Mouse (Mus musculus) stomach, postnatal 0 days (tissue): ENCODE data around the gene Plekhm1.

Source experiments
- CTCF ChIP-seq: IDR thresholded peaks from 2 replicates; pipeline ENCODE4 v1.5.1; 2016; ENCODE audit warnings: antibody characterized with exemption, low read depth, mild to moderate bottlenecking, moderate library complexity
- EP300 ChIP-seq: optimal IDR thresholded peaks from 2 replicates; pipeline ENCODE3; 2016; ENCODE audit warnings: antibody characterized with exemption

GRCm38 (mm10) chr11:103406551-103406950 is 5.9 kb downstream of the Plekhm1 start:
- TF ChIP-seq EP300 (no peak), CTCF (no peak)
